Mouse (Mus musculus) cerebellum, adult 11-12 months (tissue): Measurements from ENCODE around the gene Fam180a.
A peak's percentile ranks its signal among the peaks of the same experiment; 100 is the strongest.

Experiments used
- DNase-seq: peaks from one replicate; pipeline ENCODE4 v3.0.0; 2022

Gene Fam180a

DNA sequence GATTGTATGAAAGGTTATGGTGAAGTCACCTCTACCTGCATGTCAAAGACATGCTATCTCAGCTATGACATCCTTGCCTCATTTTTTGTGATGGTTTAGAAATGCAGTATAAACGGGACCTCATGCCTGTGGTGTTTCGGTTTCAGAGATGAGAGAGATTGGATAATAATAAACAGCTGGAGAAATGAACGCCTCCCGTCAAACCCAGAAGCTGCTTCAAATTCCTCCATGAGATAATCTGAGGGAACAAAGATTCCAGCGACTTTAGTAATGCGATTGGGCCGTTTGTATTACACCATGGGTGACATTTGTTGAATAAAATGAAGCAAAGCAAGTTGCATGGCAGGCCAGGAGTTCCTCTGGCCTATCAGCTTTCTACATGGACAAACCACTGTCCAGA, 16.5 kb downstream of the Fam180a start:
- DNase-seq: no peak

DNA sequence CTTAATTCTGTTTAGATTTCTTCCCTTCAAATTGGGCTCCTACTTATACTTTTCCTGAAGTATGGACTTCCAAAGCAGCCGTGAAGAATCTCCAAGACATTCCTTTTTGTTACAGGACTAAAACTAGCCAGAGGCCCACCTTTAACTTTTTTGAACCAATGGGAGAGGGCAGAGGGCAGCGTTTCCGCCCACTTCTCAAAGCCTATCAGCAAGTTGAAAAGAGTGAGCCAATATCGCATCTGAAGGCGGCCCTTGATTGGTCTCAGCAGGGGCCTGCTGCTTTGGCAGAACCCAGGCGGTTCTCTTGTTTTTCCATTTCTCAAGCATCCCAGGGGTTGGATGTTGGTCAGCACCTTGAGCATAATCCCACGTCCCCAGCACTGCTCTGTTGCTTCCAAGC, 17.9 kb downstream of the Fam180a start, which contains the start of gene Slc13a4:
TSS of gene Slc13a4 (minus strand) at position 95 of the 400 bp plus-strand sequence.
- no peak for DNase-seq

DNA sequence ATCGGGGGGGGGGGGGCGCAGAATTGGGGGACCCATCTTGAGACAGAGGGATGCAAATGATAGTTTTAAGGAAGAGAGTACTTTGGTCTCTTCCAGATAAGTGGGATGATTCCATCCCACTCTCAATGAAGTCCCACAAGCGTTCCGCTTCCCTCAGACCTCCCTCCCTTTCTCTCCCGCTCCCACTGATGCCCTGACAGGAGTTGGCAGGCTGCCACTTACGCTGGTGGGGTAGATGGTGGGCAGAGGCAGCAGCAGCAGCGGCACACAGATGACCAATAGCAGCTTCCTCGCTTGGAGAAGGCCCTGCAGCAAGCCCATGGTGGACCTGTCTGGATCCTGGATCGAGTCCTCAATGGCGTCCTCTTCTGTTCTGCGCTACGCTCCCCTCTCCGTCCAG, 18.8 kb downstream of the Fam180a start:
- DNase-seq: no peak

DNA sequence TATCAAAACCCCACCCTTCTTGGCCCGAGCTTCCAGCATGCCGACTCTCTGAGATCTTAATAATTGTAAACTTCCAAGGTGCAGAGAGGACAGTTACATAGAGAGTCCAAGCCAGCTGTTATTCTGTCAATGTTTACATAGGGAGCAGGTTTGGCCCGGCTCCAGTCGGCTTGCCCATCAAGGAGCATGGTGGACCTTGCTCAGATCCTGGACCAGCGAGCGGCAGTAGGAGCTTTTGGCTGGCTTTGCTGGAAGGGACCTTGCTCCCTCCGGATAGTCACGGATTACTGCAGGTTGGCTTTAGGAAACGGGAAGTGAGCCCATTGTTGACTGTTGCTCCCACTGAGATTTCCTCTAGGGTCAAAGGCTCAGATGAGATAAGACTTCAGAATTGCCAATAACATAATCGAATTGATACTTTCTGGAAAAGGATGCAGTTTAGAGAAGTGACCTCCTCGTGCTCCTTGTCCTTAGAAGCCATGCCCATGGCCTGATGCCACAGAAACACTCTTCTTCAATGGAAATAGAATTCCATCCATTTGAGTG, 22.5 kb downstream of the Fam180a start:
- no peak for DNase-seq

DNA sequence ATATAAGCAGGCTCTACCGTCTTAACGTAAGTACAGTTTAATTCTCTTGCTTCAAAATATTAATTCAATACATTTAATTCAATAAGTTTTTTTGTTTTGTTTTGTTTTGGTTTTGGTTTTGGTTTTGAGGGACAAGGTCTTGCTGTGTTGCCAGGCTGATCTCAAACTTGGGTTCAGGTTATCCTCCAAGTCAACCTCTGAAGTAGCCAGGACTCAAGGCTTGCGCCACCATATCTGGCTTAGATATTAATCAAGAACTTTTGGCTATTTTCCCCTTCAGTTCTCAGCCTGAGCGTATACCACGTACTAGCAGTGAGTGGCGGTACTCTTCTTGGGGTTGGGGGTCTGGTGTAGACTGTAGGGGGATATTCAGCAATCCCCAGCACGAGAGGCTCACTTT, 23.4 kb downstream of the Fam180a start:
- no peak for DNase-seq

DNA sequence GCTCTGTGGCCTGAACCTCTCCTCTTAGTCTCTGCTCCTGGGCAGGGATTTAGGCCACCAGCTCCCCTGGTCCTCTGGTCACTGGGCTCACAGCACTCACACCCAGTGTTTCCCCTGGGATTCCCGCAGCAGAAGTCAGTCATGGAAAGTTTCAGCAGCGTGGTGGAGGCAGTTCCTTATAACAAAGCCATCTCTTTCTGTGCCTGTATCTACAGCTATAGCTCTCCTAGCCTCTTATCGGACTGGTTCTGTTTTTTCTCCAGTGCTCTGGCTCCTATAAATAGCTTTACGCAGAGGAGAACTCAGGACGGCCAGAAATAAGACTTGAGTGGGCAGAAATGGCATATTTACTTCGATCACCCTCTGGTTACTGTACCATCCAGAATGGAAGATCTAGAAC, 27.6 kb downstream of the Fam180a start:
- no peak for DNase-seq

DNA sequence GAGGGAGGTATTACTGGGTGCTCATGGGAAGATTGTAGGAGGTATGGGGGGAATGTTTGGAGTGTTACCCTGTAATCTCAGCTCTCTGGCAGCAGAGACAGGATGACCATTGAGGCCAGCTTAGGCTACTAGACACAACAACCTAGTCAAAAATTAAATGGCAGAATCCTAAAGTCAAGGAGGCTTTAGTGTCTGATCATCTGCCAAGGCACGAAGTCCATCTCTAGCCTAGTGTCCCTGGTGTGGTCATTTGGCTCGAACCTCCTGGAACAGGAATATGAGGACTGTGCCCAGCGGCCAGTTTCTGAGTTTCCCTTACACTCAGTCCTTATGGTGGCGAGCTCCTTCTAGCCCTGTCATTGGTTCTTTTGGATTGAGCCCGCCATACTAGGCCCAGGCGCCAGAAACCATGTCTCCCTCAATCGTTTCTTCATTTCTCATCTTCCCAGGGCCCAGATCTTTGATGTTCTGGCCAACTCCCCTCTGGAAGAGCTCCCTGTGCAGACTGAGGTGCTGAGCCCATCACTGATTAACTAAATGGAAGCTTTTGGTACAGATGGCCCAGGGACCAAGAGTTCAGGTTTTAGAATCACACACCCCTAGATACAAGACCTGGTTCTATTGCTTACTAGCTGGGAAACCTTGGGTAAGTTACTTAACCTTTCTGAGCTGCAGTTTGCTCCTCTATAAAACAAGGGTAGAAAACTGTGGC, 28.3 kb downstream of the Fam180a start:
- DNase-seq: no peak

DNA sequence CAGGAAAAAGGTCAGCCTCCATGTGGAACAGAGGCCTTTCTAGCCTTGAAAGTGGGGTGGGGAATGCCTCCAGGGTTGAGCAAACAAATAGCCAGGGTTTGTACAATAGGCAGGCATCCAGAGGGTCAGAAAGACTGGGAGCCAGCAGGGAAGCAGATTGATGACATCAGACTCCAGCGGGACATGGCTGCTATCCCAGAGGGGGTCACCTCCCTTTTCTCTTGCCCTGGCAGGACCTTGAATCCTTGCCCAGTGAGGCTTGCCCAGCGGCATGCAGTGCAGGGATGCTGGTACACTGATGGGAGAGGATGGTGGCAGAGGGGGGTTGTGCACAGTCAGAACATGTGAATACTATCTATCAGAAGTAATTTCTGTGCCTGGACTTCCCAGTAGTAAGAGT, 28.9 kb downstream of the Fam180a start:
- no peak for DNase-seq

DNA sequence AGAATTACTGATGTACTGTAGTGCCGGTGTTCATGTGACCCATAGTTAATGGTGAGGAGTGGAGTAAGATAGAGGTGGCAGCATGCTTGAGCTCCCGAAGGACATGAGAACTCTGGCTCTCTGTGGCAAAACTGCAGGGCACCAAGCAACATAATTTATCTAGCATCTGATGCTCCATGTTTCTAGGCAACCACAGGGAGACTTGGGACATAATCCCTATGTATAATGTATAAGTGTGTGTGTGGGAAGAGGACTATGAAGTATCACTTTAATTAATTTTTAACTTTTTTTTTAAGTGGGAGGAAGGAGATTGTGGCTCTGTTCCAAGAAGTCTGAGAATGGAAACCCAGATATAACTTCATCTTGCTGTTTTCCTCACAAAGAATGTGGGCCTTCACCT, 31.0 kb downstream of the Fam180a start:
- no peak for DNase-seq

DNA sequence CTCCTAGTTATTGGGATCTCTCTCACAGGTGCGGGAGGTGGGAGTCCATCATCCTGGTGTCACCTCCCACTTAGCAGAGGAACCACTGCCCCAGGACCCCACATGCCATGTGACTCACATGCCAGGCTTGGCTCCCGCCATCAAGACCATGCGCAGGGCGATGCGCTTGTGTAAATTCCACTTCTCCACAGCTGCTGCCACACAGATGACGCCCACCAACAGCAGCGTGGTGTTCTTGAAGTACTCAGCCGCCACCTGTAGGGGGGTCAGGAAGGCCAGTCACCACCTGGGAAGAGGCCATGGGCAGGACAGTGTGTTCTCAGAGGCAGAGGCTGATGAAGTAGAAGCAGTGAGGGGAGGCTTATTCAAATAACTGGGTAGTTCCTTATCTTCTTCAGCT, 36.3 kb downstream of the Fam180a start:
- DNase-seq: no peak

DNA sequence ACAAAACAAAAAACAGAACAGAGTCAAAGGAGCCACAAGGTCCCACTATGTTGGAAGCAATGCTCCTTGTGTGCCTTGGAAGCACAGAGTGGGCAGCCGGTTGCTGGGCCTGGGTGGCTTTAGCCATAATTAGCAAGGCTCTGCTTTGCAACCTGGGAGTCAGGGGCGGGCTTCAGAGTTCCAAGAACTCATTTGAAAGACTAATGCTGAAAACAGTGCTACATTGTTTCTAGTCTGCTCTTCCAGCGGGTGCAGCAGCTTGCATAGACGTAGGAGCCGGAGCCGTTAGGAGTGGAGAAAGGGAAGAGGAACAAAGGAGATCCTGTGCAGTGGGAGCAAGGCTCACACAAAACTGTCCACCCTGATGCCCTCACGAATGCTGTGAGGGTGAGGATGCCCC, 37.0 kb downstream of the Fam180a start:
- no peak for DNase-seq

DNA sequence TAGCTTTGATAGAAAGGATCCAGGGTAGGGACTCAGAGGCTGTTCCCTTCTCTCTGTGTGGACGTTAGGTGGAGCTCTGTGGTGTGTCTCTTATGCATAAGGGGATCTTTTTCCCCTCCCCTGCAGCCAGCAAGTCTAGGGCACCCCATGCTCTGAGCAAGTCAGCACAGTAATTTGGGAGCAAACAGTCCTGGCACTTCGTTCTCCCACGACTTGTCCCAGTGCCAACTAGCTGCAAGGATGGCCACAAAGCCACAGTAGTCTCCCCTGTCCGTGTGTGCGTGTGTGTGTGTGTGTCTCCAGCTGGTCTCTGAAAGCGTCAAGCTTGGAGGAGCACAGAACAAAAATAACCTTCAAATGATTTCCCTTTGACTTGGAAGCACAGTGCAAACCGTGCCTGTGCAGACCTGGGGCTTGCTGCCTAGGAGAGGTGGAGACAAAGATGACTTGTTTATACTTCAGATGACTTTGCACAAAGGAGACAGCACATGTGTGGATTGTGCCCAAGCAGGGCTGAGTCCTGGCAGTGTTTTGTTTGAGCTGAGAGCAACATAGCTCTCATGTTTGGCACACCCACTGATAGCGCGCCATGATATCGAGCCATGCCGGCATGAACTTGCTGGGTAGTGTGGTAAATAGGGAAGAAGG, 37.7 kb downstream of the Fam180a start:
- DNase-seq: no peak

DNA sequence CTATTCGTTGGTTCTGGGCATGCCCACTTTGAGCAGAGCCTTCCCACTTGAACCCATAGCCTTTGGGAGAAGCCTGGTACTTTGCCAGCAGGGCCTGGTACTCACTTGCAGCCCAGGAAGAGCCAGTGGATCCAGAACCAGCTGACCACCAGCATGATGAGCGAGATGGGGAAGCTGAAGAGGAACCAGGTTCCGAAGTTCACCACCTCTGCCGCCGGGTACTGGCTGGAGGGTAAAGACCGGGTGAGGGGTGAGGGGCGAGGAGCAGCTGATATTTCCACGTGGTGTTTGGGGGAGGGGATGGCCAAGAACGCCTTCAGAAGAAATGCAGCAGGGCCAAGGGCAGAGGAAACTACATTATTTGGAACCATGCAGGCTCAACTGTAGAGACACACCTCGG, 46.6 kb downstream of the Fam180a start:
- no peak for DNase-seq

DNA sequence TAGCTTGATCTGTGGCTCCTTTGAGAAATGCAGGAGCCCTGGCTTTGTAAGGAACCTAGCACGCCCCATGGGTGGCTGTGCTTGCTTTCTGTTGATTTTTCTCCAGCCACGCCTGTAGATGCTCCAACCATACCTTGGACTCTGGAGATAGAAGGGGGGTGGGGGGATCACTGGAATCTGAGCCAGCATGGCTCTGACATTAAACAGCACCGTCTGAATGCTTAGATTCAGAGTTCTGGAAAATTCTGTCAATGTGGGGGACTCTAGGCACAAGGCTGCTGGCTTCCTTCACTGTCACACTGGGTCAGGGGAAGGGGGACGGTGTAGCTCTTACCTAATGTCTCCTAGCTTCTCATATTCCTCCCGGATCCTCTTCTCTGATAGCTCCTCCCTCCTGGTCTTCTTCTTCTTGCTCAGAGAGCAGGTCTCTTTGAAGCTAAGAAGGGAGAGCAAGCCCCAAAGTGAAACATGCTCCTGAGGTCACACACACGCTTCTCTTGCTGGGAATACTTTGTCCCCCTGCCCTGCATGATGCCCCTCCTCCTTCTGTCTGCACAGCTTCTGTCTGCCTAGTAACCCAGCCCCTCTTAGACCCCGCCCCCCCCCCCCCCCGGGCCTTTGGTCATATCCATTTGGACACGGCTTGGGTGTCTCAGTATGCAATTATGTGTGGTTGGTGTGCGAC, 47.9 kb downstream of the Fam180a start:
- DNase-seq: no peak

DNA sequence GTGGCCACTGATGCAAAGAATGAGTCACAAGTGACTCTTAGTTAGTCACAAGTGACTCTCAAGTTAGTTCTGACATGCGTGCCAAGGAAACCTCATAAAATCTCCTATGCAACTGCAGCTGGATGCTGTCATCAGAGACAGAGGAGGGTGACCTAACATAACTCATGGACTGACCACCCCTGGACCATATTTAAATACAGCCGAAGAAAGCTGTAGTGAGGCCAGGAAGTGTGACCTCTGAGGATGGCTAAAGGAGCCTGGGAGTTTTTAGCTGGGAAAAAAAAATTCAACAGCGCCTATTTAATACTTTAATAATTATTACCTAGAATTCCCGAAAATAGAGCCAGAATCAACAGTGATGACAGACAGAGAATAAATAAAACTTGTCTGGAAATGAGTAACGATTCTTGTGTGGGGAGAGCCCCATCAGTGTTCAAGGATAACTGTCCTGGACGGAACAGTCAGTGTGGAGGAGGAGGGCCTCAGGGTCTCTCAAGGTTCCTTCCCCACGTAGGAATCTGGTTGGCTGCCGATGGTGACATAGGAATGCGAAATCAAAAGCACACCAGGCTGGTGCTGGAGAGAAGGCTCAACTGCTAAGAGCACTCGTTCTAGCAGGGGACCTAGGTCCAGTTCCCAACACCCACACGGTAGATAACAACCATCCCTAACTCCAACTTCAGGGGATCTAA, 52.4 kb downstream of the Fam180a start:
- no peak for DNase-seq

DNA sequence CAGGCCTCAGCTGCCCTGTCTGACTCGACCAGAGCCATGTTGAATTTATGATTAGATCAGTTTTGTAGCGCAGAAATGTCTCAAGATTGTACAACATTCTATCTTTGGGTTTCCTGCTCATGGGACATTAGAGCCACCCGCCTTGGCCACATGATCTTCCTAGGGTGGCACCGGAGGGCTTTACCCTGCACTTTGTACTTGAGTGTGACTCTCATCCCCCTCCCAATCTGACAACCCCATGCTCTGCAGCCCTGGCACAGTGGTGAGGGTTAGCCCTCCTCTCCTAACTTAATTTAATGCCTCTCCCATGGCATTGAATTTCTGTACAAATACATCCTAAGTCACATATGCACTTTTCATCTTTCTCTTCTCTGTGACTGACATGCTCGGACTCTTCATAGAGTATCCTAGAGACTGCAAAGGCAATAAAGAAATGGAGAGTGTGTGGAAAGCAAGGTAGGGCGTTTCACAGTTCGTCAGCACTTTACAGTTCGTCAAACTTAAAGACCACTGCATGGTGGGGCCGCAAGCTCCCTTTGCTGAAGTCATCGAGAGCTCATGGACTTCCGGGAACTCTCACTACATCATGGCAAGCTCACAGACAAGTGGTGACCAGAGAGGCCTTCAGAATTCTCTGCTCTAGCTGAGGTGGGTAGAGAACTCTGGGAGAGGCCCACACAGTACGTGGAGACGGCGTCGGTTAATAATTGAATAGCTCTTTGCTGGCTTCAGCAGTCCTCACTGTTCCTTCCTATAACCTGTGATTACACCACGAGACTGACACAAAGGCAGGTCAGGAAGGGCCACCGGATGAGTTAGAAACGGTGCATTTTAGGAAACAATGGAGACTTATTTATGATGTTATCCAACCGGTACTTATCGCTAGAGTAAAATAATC, 53.8 kb downstream of the Fam180a start:
- no peak for DNase-seq

DNA sequence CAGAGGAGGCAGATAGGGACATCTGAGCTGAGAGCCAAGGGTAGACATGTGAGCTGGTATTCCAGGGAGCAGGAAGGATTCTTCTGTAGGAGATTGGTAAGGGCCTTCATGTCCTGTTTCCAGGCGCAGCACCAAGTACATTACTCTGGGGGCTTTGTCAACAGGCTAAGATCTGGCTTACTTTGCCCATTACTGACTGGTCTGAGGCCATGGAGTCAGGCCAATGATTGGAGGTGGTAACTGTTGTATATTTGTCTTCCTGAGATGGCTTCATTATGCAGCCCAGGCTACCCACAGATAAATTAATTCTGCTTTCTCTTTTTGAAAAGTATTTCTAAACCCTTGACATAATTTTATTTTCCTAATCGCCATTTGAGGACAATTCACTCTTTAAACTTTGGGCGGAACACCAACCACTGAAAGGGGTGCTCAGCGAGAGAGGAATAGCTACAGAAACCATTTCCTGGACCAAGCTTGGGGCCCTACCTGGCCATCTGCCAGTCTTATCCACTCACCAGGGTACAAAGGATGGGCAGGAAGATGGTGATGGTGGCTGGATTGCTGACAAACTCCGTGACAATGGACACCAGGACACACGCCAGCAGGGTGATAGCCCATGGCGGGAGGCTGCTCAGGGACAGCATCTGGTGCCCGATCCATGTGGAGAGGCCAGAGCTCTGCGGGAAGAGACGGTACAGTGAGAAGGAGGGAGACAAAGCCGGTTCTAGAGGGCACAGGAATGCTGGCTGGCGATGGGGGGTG, 54.7 kb downstream of the Fam180a start:
- peak; percentile 32 for DNase-seq

DNA sequence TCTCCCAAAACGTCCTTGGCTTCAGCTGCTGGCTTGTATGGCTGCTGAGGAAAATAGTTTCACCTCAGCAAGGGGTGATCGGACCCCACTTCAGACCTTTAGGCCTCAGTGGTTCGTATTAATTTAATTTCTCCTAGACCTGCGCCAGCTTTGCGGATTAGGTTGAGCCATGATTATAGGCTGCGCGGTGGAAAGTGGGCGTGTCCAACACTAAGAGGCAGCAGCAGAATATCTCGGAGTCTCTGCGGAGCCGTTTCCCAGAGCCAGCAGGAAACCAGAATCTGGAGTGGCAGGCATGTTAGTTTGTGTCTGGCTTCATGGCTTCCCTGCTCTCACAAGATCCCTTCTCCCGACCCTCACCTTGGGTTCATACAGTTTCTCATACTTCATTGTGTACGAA, 56.3 kb downstream of the Fam180a start:
- DNase-seq: no peak

DNA sequence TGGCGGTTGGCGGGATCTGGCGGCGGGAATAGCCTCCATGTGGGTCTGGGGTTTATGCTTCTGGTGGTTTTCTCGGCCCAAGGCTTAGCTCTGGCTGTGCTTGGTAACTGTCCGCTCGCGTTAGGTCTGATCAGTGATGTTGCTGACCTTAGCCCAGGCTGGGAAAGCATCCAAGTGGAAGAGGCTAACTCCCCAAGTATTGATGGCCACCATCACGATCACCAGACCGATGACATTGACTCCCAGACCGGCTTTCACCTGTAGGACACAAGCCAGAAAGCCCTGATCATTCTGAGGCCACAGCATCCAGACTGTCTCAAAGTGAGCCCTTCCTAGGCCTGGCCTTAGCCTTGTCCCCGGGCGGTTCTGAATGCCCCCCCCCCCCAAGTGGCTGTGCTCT, 57.2 kb downstream of the Fam180a start:
- DNase-seq: no peak

DNA sequence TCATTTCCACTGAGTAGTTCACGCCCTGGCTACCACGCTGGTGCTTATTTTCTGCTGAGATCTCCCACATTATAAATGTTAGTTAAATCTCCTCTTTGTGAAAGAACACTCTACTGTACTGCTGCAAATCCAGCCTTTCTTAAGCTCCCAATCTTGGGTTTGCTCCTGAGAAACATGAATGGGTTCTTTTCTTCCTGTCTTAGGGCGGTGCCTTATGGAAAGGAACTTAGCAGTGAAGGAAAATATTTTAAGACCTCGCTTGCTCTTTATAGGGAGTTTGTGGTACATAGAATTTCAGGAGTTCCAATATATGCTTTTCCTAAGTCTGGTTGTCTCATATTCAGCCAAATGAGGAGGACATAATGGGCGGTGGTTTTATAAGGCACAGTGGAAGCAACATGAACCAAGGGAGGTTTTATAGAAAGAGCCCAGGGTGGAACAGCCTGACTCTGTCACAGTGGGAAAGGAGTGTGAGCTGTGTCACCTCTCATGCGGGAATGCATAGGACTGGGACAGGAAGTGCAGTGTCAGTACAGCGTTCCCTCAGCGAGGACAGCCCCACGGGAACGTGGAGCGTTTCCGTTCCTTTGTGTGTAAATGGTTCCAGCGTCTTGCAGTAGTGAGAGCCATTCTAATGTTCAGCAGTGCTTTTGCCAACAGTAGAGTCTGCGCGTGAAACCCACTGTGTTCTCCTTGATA, 60.2 kb downstream of the Fam180a start:
- DNase-seq: no peak
